ENCODE assay signal across 9 mouse cellular contexts in genomic region chr6:116569834-116570233, GRCm38 (mm10). TPM values are rescaled to one million over a fixed set of nuclear protein-coding genes. Genes with fewer than 3 reads are reported as not detected.
DNase-seq lines count a peak whose midpoint lies in the region; ATAC-seq and TF ChIP-seq lines count a peak whose summit lies in the region.
"Had no signal": no experiment of that assay in that cellular context is flagged by ENCODE, and none has a peak within 500 bp of the region (broad histone marks: within the 10 kb centered on the region; RNA-seq: fewer than 3 reads in every experiment).

No protein-coding gene starts in this region.

- H3K27ac ChIP-seq in hindbrain, embryonic 14.5 days, result no peak overlapping the region
- no peak overlapping the region for H3K27ac ChIP-seq in hindbrain, embryonic 13.5 days

- ATAC-seq in hindbrain, embryonic 14.5 days (ENCODE audit: low FRiP score), result no peak
- no peak for ATAC-seq in hindbrain, embryonic 13.5 days (ENCODE audit: low FRiP score)
- peak; percentile 46; the same call in 1 of the 2 replicates for ATAC-seq in erythroid progenitor cell, adult 5-6 weeks (replicated peaks; ENCODE audit: low FRiP score, poor library complexity, severe bottlenecking)

- no peak overlapping the region for H3K9ac ChIP-seq in hindbrain, embryonic 14.5 days
- H3K9ac ChIP-seq in hindbrain, embryonic 13.5 days, result no peak overlapping the region

- peak; percentile 72 for DNase-seq in hindbrain, embryonic 14.5 days (ENCODE audit: low spot score)
- peak; percentile 4 to 10 for DNase-seq in adrenal gland, postnatal 36 days
- peak; percentile 11 for DNase-seq in layer of hippocampus, adult 9-10 months (ENCODE audit: low spot score)
- DNase-seq in retina, adult 2 months (ENCODE audit: low read depth, low spot score), result peak; percentile 6
- DNase-seq in urinary bladder, postnatal 14 days (ENCODE audit: low spot score), result no peak

- no peaks in the 10 kb centered on the region for H3K36me3 ChIP-seq in hindbrain, embryonic 14.5 days (replicated peaks; ENCODE audit: control insufficient read depth, insufficient read depth)
- H3K36me3 ChIP-seq in hindbrain, embryonic 13.5 days, result no peaks in the 10 kb centered on the region
- no peaks in the 10 kb centered on the region for H3K36me3 ChIP-seq in E14TG2a.4 (ENCODE audit: insufficient read depth, low read length)

- H3K27me3 ChIP-seq in hindbrain, embryonic 14.5 days (ENCODE audit: control insufficient read depth, insufficient read depth, low read length), result no peaks in the 10 kb centered on the region
- H3K27me3 ChIP-seq in hindbrain, embryonic 13.5 days, result no peaks in the 10 kb centered on the region
- peaks cover 5% of the 10 kb centered on the region; the same call in 1 of the 2 replicates for H3K27me3 ChIP-seq in E14TG2a.4 (ENCODE audit: insufficient read depth, low read length)

- 36% methylated on average over 3 of the region's 3 CpGs for WGBS in hindbrain, embryonic 14.5 days
- WGBS in hindbrain, embryonic 13.5 days, result 22% methylated on average over 3 of the region's 3 CpGs

- TF ChIP-seq CTCF in E14TG2a.4 (conservative IDR thresholded peaks at IDR 0.05; ENCODE audit: low read length), result peak; percentile 63

- H3K4me1 ChIP-seq in hindbrain, embryonic 14.5 days (replicated peaks; ENCODE audit: control insufficient read depth, insufficient read depth, low read length), result no peaks in the 10 kb centered on the region
- no peaks in the 10 kb centered on the region for H3K4me1 ChIP-seq in hindbrain, embryonic 13.5 days (replicated peaks)
- H3K4me1 ChIP-seq in E14TG2a.4 (replicated peaks; ENCODE audit: low read depth, low read length), result no peaks in the 10 kb centered on the region

- no peak overlapping the region for H3K4me2 ChIP-seq in hindbrain, embryonic 14.5 days (replicated peaks)
- H3K4me2 ChIP-seq in hindbrain, embryonic 13.5 days, result no peak overlapping the region

- no peaks in the 10 kb centered on the region for H3K9me3 ChIP-seq in hindbrain, embryonic 14.5 days (ENCODE audit: control insufficient read depth, low read length)
- no peaks in the 10 kb centered on the region for H3K9me3 ChIP-seq in hindbrain, embryonic 13.5 days
- no peaks in the 10 kb centered on the region for H3K9me3 ChIP-seq in E14TG2a.4 (ENCODE audit: low read length)

- no peak overlapping the region for H3K4me3 ChIP-seq in hindbrain, embryonic 14.5 days (replicated peaks; ENCODE audit: low read length)
- no peak overlapping the region for H3K4me3 ChIP-seq in hindbrain, embryonic 13.5 days
- no peak overlapping the region for H3K4me3 ChIP-seq in E14TG2a.4 (replicated peaks; ENCODE audit: low read length)

RNA-seq across cellular contexts. Expression of gene Olfr215, which starts 14.2 kb away (rescaled TPM):
- polyA plus RNA-seq in hindbrain, embryonic 14.5 days (2014; fragmentation: Nextera tagmentation; extraction: Ambion mirVana), result not detected in 2 replicates
- polyA plus RNA-seq in hindbrain, embryonic 13.5 days (2015; fragmentation: Nextera tagmentation; extraction: Ambion mirVana), result not detected in 2 replicates
- total RNA-seq in adrenal gland, postnatal 36 days (2021), result not detected
- total RNA-seq in erythroid progenitor cell, adult 5-6 weeks (2015; ENCODE audit: low replicate concordance), result not detected in 2 replicates
- not detected in 2 replicates for total RNA-seq in erythroid progenitor cell, adult 5-6 weeks (2017; ENCODE audit: low replicate concordance)
- polyA plus RNA-seq: lung, embryonic 16.5 days had no signal

RNA-seq across cellular contexts. Expression of gene Olfr214, which starts 15.8 kb away (rescaled TPM):
- polyA plus RNA-seq in hindbrain, embryonic 14.5 days (2014; fragmentation: Nextera tagmentation; extraction: Ambion mirVana), result not detected in 2 replicates
- polyA plus RNA-seq in hindbrain, embryonic 13.5 days (2015; fragmentation: Nextera tagmentation; extraction: Ambion mirVana), result not detected in 2 replicates
- total RNA-seq in adrenal gland, postnatal 36 days (2021), result not detected
- total RNA-seq in erythroid progenitor cell, adult 5-6 weeks (2015; ENCODE audit: low replicate concordance), result not detected in 2 replicates
- total RNA-seq in erythroid progenitor cell, adult 5-6 weeks (2017; ENCODE audit: low replicate concordance), result not detected in 2 replicates
- polyA plus RNA-seq: lung, embryonic 16.5 days had no signal

RNA-seq across cellular contexts. Expression of gene Gm5580, which starts 18.9 kb away (rescaled TPM):
- polyA plus RNA-seq in hindbrain, embryonic 14.5 days (2014; fragmentation: Nextera tagmentation; extraction: Ambion mirVana), result 0.29 and 0.46 TPM in 2 replicates
- polyA plus RNA-seq in hindbrain, embryonic 13.5 days (2015; fragmentation: Nextera tagmentation; extraction: Ambion mirVana), result 0.39 and 0.44 TPM in 2 replicates
- 1 to 10 TPM; 3.0 to 4.5 TPM for total RNA-seq in adrenal gland, postnatal 36 days (2021)
- total RNA-seq in erythroid progenitor cell, adult 5-6 weeks (2015; ENCODE audit: low replicate concordance), result not detected in 2 replicates
- 0.15 TPM in 1 of 2 replicates, not detected in the other for total RNA-seq in erythroid progenitor cell, adult 5-6 weeks (2017; ENCODE audit: low replicate concordance)

RNA-seq across cellular contexts. Expression of gene Olfr213, which starts 31.6 kb away (rescaled TPM):
- polyA plus RNA-seq in hindbrain, embryonic 14.5 days (2014; fragmentation: Nextera tagmentation; extraction: Ambion mirVana), result not detected in 2 replicates
- polyA plus RNA-seq in hindbrain, embryonic 13.5 days (2015; fragmentation: Nextera tagmentation; extraction: Ambion mirVana), result not detected in 2 replicates
- total RNA-seq in adrenal gland, postnatal 36 days (2021), result not detected
- not detected in 2 replicates for total RNA-seq in erythroid progenitor cell, adult 5-6 weeks (2015; ENCODE audit: low replicate concordance)
- total RNA-seq in erythroid progenitor cell, adult 5-6 weeks (2017; ENCODE audit: low replicate concordance), result not detected in 2 replicates
- polyA plus RNA-seq: lung, embryonic 16.5 days had no signal

RNA-seq across cellular contexts. Expression of gene Zfp422, which starts 59.0 kb away (rescaled TPM):
- 138 and 146 TPM in 2 replicates for polyA plus RNA-seq in hindbrain, embryonic 14.5 days (2014; fragmentation: Nextera tagmentation; extraction: Ambion mirVana)
- polyA plus RNA-seq in hindbrain, embryonic 13.5 days (2015; fragmentation: Nextera tagmentation; extraction: Ambion mirVana), result 181 and 187 TPM in 2 replicates
- total RNA-seq in adrenal gland, postnatal 36 days (2021), result 10 to 100 TPM; 19.7 to 23.0 TPM
- 20.2 and 29.8 TPM in 2 replicates for total RNA-seq in erythroid progenitor cell, adult 5-6 weeks (2015; ENCODE audit: low replicate concordance)
- 5.5 and 6.3 TPM in 2 replicates for total RNA-seq in erythroid progenitor cell, adult 5-6 weeks (2017; ENCODE audit: low replicate concordance)
